Mouse (Mus musculus) limb, embryonic 10.5 days (tissue): Measurements from ENCODE around the gene Olfr1414. TPM values are rescaled to one million over a fixed set of nuclear protein-coding genes. Genes with fewer than 3 reads are reported as not detected.
"Not testable (repeated sequence)": the region's sequence is repeated elsewhere in the genome, so short reads cannot be mapped to it uniquely, and the experiment has no call there.

ENCODE experiments used
- DNase-seq: peaks from one replicate; pipeline ENCODE4 v3.0.0-alpha.2; 2017; ENCODE audit warnings: low spot score
- H3K27ac ChIP-seq: fragments of 300-500 bp; sonication (generic); 2 replicates; pipeline ENCODE4 v1.5.1; 2016; ENCODE audit warnings: mild to moderate bottlenecking
- H3K27me3 ChIP-seq: fragments of 300-500 bp; sonication (generic); 2 replicates; pipeline ENCODE4 v1.6.1; 2016; ENCODE audit warnings: low read depth, mild to moderate bottlenecking; ENCODE audit not compliant: poor library complexity, severe bottlenecking
- H3K36me3 ChIP-seq: fragments of 300-500 bp; sonication (generic); 2 replicates; pipeline ENCODE4 v1.6.1; 2016; ENCODE audit warnings: mild to moderate bottlenecking, moderate library complexity
- H3K4me1 ChIP-seq: fragments of 300-500 bp; sonication (generic); 2 replicates; pipeline ENCODE4 v1.6.1; 2016
- H3K4me3 ChIP-seq: fragments of 300-500 bp; sonication (generic); 2 replicates; pipeline ENCODE4 v1.5.1; 2016; ENCODE audit warnings: mild to moderate bottlenecking, moderate library complexity
- H3K9me3 ChIP-seq: fragments of 300-500 bp; sonication (generic); replicated peaks from 2 replicates; pipeline ENCODE4 v1.6.1; 2016; ENCODE audit warnings: mild to moderate bottlenecking
- WGBS: fragments of 180-500 bp; shearing (Covaris S2); methylation state at CpG from one replicate; pipeline ENCODE4 v1.1.7; 2016; 5-methylcytosine and 5-hydroxymethylcytosine counted together
- polyA plus RNA-seq: library from polyadenylated mRNA; unstranded; fragments of >200 nt; fragmentation: Nextera tagmentation; extraction: Ambion mirVana; gene quantifications from 2 replicates; pipeline ENCODE4 v1.2.1, GENCODE M21; 2016

The Olfr1414 gene
- not detected in 2 replicates for polyA plus RNA-seq

DNA sequence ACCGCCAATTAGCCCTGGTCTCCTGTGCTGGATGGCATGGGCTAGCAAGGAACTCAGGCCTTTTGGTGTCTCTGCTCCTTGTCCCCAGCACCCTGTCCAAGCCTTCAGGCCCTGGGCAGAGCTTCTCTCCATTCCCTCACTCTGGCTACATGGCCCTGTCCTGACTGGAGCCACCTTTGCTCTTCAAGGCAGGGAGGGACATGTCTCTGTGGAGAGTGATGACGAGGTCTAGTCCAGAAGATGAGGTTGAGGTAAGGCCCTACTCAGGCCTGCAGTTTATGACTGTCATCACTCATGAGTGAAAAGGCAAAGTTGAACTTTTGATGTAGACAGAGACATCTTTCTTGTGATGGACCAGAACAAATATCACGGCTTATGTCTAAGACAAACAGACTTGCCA is at the start of gene Olfr1414:
Gene Olfr1414 (minus strand): TSS at position 101 of the 400 bp plus-strand sequence.
- 81% methylated on average over 3 of the region's 3 CpGs for WGBS
- H3K36me3 ChIP-seq, result no peaks in the 10 kb centered on the region
- H3K4me3 ChIP-seq, result no peak within 1 kb of the TSS
- no peak for DNase-seq
- no peaks in the 10 kb centered on the region for H3K9me3 ChIP-seq
- H3K27ac ChIP-seq, result no peak within 1 kb of the TSS
- H3K27me3 ChIP-seq, result no peaks in the 10 kb centered on the region
- H3K4me1 ChIP-seq, result no peaks in the 10 kb centered on the region

DNA sequence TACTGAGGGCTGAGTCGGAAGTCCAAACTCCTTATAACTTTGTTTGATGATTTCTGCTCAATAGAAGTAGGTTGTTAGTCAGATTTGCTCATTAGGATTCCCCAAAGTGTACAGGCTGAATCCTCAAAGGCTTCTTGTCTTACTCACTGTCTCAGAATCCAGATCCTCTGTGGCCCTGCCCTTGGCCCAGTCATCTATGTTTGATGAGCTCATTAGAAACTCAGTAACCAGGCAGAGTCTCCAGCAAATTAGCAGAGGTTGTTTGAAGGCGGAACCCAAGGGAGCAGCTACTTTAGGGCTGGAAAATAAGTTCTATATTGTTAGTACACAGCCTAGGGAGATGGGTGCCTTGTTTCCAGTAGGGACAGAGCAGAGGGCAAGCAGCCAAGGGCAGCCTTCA is 27.5 kb upstream of the Olfr1414 start:
- Histone ChIP-seq H3K27me3 (no peaks in the 10 kb centered on the region), H3K4me1 (no peaks in the 10 kb centered on the region), H3K9me3 (no peaks in the 10 kb centered on the region), H3K27ac (no peak overlapping the region), H3K36me3 (no peaks in the 10 kb centered on the region), H3K4me3 (no peak overlapping the region)
- no peak for DNase-seq
- WGBS, result 89% methylated on average over 2 of the region's 2 CpGs

DNA sequence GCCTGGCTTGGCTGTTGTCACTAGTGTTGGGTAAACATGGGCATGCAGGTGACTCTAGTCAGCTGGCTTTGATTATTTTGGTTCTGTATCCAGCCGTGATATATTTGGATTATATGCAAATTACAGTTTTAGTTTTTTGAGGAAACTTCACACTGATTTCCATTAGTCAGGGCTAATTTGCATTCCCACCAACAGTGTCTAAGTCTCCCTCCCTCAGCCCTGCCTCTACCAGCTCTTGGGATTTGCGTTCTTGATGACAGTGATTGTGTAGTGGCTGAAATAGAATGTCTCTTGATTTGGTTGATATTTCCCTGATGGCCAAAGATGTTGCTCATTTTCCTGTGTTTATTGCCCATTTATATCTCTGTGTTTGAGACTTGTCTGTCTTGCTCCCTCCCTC is 20.6 kb upstream of the Olfr1414 start:
- WGBS, result 59% methylated on average over 2 of the region's 2 CpGs
- H3K9me3 ChIP-seq, result no peaks in the 10 kb centered on the region
- no peak overlapping the region for H3K27ac ChIP-seq
- H3K36me3 ChIP-seq, result no peaks in the 10 kb centered on the region
- H3K27me3 ChIP-seq, result no peaks in the 10 kb centered on the region
- H3K4me1 ChIP-seq, result 0 out of 2 replicates have a peak, but pooled peaks cover 4% of the 10 kb centered on the region
- DNase-seq, result no peak
- no peak overlapping the region for H3K4me3 ChIP-seq

DNA sequence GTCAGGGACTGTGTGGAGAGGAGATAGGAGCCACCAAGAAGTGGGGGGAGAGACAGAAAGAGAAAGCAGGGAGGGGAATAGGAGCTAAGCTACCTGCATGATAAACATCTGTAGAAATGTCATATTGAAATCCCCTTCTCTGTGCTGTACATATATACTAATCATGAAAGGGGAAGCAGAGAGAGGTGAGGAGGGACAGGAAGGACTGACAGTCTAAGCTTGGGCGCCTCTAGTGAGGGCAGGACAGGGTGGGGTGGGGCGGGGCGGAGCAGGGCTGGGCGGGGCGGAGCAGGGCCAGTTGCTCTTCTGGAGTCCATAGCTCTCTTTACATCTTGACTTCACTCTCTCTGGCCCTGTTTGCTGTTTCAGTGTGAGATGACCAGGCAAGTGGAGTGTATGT is 18.5 kb upstream of the Olfr1414 start:
- H3K9me3 ChIP-seq, result no peaks in the 10 kb centered on the region
- H3K27ac ChIP-seq, result no peak overlapping the region
- no peaks in the 10 kb centered on the region for H3K27me3 ChIP-seq
- no peak overlapping the region for H3K4me3 ChIP-seq
- 0 out of 2 replicates have a peak, but pooled peaks cover 4% of the 10 kb centered on the region for H3K4me1 ChIP-seq
- WGBS, result 52% methylated on average over 5 of the region's 5 CpGs
- DNase-seq, result no peak
- no peaks in the 10 kb centered on the region for H3K36me3 ChIP-seq

DNA sequence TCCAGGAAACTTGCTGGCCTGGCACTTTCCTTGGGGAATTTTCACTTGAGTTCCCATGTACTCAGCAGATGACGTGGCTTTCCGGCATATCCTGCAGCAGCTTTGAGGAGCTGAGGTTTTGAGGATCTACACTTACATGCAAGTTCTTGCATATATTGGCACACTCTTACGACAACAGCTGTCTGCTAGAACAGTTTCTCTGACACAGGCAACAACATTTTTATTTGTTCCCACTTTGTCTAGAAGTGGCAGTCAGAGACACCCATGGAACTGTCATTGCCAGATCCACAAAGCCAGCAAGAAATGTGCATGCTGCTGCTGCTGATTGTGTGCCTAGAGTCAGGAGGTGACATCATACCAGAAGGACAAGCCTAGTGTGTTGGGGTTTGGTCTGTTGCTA is 5.3 kb upstream of the Olfr1414 start:
- WGBS, result 90% methylated on average over 3 of the region's 3 CpGs

DNA sequence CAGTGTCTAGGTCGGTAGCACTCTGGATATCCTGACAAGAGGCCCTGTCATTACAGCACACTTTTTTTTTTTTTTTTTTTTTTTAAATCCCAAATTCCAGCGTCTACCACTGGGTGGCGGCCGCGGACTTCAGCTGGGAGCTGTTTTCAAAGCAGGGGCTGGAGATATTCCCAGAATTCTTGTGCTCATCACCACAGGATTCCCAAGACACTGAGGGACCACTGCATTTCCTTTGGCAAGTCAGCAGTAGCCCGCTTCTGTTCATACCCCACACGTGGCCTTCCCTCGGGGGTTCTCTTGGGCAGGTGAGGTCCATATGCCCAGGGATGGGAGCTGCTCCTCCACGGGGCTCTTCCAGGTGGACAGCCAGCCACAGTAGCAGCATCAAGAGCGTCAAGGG is 2.9 kb upstream of the Olfr1414 start:
- WGBS, result 20% methylated on average over 10 of the region's 10 CpGs
- H3K4me3 ChIP-seq, result no peak overlapping the region
- H3K36me3 ChIP-seq, result no peaks in the 10 kb centered on the region
- H3K4me1 ChIP-seq, result no peaks in the 10 kb centered on the region
- H3K9me3 ChIP-seq, result no peaks in the 10 kb centered on the region
- peak; percentile 62 for DNase-seq
- no peaks in the 10 kb centered on the region for H3K27me3 ChIP-seq
- H3K27ac ChIP-seq, result no peak overlapping the region

More for the DNA sequence above, 5.3 kb upstream of the Olfr1414 start:
- H3K4me3 ChIP-seq, result no peak overlapping the region
- no peaks in the 10 kb centered on the region for H3K27me3 ChIP-seq
- no peak overlapping the region for H3K27ac ChIP-seq
- DNase-seq, result no peak
- H3K36me3 ChIP-seq, result no peaks in the 10 kb centered on the region
- no peaks in the 10 kb centered on the region for H3K9me3 ChIP-seq
- no peaks in the 10 kb centered on the region for H3K4me1 ChIP-seq

DNA sequence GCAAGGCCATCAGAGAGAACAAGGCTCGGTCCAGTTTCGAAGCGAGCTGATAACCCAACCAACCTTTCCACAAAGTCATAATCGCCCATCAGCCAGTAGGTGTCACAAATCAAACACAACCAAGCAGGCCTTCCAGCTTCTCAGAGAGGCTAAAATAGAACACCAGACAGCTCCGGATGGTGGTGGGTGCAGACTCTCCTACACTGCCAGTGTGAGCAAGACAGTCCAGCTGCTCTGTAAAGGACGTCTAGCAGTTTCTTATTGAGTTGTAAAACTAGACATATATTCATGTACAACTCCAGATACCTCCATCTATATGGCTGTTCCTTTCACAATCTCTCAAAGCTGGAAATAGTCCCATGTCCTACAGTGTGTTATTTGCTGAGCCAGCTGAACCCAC is 585 bp upstream of the Olfr1414 start:
- no peaks in the 10 kb centered on the region for H3K4me1 ChIP-seq

DNA sequence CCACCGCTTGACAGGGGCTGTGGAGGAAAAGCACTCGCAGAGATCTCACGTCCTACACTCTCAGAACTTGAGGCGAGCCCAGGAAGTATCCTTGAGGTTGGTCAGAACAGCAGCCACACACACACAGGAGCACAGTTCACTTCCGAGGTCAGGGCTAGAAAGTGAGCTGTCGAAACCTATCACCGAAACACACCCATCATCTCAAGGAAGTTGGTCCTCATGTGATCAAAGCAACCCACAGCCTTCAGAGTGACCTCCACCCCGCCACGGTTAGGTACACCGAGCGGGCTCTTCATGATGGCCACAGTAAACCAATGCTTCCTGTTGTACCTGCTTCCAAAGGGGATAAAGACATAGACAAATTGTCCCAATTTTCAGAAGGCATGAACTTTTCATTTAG is 3.1 kb downstream of the Olfr1414 start:
- Histone ChIP-seq H3K36me3 (no peaks in the 10 kb centered on the region), H3K4me1 (no peaks in the 10 kb centered on the region), H3K27ac (no peak overlapping the region), H3K9me3 (no peaks in the 10 kb centered on the region), H3K4me3 (no peak overlapping the region), H3K27me3 (no peaks in the 10 kb centered on the region)
- 84% methylated on average over 11 of the region's 11 CpGs for WGBS
- DNase-seq, result no peak

More for the DNA sequence above, 585 bp upstream of the Olfr1414 start:
- DNase-seq, result no peak
- Histone ChIP-seq H3K27me3 (no peaks in the 10 kb centered on the region), H3K4me3 (no peak overlapping the region), H3K36me3 (no peaks in the 10 kb centered on the region), H3K9me3 (no peaks in the 10 kb centered on the region), H3K27ac (no peak overlapping the region)
- WGBS, result 84% methylated on average over 6 of the region's 6 CpGs

DNA sequence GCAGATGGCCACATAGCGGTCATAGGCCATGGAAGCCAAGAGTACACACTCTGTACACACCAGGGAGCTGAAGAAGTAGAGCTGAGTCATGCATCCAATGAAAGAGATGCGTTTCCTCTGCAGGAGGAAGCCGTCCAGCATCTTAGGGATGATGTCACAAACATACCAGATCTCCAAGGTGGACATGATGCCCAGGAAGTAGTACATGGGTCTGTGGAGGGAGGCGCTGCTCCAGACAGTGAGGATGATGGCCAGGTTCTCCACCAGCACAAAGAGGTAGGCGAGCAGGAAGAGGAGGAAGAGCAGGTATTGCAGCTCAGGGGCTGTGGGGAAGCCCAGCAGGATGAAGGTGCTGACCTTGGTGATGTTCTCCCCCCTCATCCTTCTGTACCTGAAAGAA is 6.8 kb downstream of the Olfr1414 start:
- not testable (repeated sequence) for DNase-seq, H3K27me3 ChIP-seq, H3K36me3 ChIP-seq, H3K4me1 ChIP-seq, H3K27ac ChIP-seq, H3K9me3 ChIP-seq, H3K4me3 ChIP-seq
- WGBS, result 86% methylated on average over 5 of the region's 5 CpGs

DNA sequence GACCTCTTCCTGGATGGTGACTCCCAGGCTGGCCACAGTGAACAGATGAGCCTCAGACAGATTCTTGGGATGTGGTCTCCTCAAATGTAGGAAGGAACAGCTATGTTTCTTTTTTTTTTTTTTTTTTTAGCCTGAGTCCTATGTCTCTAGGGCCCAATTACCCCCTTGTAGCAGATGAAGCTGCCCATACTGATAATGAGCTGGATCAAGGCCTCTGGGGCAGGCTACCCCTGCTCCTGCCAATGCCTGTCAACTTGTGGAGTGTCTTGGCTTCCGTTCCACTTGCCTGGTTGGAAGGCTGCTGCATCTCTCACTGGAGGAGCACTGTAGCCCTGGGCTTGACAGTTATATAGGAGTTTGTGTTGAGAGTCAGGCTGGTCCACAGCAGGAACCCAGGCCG is 22.5 kb downstream of the Olfr1414 start, which contains the start of gene Olfr1415:
Gene Olfr1415 (minus strand): TSS at position 101 of the 400 bp plus-strand sequence.
- Histone ChIP-seq H3K4me3 (no peak within 1 kb of the TSS), H3K4me1 (no peaks in the 10 kb centered on the region), H3K9me3 (no peaks in the 10 kb centered on the region), H3K36me3 (no peaks in the 10 kb centered on the region), H3K27ac (no peak within 1 kb of the TSS), H3K27me3 (no peaks in the 10 kb centered on the region)
- 85% methylated on average over 2 of the region's 2 CpGs for WGBS
- no peak for DNase-seq

DNA sequence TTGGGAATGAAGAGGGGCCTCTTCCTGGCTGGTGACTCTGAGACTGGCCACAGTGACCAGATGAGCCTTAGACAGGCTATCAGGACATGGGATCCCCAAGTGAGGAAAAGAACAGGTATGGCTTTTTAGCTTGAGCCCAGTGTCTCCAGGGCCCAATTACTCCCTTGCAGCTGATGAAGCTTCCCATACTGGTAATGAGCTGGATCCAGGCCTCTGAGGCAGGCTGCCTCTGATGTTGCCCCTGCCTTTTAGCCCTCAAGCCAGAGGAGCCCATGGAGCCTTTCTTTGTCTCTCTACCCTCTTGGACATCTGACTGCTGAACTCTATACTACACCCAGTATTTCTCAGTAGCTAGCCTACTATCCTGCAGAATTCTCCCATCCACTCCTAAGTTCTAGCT is 33.4 kb downstream of the Olfr1414 start, which contains the start of gene Olfr1416:
Gene Olfr1416 (minus strand): TSS at position 101 of the 400 bp plus-strand sequence.
- Histone ChIP-seq H3K4me1 (no peaks in the 10 kb centered on the region), H3K27me3 (no peaks in the 10 kb centered on the region), H3K9me3 (peaks cover 2% of the 10 kb centered on the region; the same call in 1 of the 2 replicates), H3K4me3 (no peak within 1 kb of the TSS), H3K27ac (no peak within 1 kb of the TSS), H3K36me3 (no peaks in the 10 kb centered on the region)
- DNase-seq, result no peak

DNA sequence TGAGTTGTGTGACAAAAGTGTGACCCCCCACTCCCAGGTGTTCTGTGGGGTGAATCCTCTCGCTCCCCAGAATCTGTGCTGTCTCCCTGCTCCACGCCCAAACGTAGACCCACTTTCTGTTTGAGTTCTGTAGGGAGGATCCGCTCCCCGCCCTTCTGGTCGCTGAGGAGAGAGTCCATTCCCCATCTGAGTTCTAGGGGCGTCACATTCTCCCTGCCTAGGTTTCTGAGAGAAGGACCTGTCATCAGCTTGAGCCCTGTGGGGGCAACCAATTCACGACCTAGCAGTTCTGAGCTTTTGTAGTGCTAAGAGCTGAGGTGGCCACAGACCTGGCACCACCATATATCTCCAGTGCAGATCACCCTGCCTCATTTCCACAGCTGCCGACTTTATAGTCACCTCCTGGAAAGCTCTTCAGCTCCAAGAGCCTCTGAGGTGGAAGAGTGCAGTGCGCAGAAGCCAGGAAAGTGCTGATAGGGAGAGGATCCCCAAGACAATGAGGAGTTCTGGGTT is 44.3 kb downstream of the Olfr1414 start:
- Histone ChIP-seq H3K9me3 (no peaks in the 10 kb centered on the region), H3K27me3 (no peaks in the 10 kb centered on the region), H3K27ac (peak overlapping the region; percentile 88), H3K4me1 (peaks cover 14% of the 10 kb centered on the region), H3K4me3 (peak overlapping the region; percentile 87), H3K36me3 (peaks cover 18% of the 10 kb centered on the region)
- 5% methylated on average over 10 of the region's 10 CpGs for WGBS
- no peak for DNase-seq

DNA sequence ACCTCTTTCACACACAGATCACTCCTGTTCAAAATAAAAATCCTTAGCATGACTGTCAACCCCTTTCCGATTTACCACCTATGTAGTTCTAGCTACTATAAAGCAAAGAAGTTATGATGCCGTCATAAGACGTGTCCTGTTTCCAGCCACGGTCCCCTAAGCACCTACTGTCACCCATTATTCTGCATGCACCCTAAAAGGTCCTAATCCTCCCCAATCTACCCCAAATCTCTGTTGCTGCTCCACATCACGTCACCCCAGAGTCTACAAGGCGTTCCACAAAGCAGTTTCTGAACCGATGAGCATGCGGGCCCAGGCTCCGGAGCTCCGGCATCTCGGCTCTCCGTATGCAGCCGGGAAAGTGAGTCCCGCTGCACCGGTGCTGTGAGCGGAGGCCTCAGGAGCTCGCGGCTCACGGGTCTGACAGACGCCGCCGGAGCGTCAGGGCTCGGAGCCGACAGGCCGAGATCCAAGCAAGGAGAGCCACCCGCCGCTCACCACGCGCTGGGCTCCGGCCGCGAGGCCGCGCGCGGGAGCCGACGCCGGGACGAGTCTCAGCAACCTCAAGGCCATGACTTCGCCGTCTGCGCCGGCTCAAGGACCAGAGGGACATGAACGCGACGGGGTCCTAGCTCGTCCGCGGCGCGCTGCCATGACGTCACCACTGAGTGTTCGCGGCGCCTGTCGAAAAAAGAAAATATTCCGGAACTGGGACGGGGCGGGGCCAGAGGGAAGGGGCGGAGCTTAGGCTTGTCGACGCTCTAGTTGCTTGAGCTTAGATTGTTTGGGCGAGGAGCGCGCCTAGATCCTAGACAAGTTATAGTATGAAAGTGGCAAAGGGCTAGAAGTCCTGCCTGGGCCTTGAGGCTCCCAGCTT is 45.1 kb downstream of the Olfr1414 start, which contains the start of gene Ndufa10:
Gene Ndufa10 (minus strand): TSS at position 696 of the 877 bp plus-strand sequence.
- DNase-seq, result peak; percentile 99
- Histone ChIP-seq H3K27me3 (no peaks in the 10 kb centered on the region), H3K9me3 (no peaks in the 10 kb centered on the region), H3K27ac (peak within 1 kb of the TSS; percentile 88), H3K4me1 (peaks cover 14% of the 10 kb centered on the region), H3K36me3 (peaks cover 26% of the 10 kb centered on the region), H3K4me3 (peak within 1 kb of the TSS; percentile 87)
- 1% methylated on average over 67 of the region's 67 CpGs for WGBS
